Mouse (Mus musculus) hindbrain, embryonic 12.5 days (tissue): ENCODE results near the gene Gbx1. TPM values are rescaled to one million over a fixed set of nuclear protein-coding genes. Genes with fewer than 3 reads are reported as not detected.

Experiments
- ATAC-seq: fragments of 200-750 bp; cut with Nextera tagmentation; 2 replicates; pipeline ENCODE4 v1.8.0; 2017; ENCODE audit warnings: moderate TSS enrichment; ENCODE audit not compliant: low FRiP score
- H3K27ac ChIP-seq: fragments of 300-500 bp; sonication (generic); 2 replicates; pipeline ENCODE4 v1.5.1; 2016; ENCODE audit warnings: mild to moderate bottlenecking
- H3K27me3 ChIP-seq: fragments of 300-500 bp; sonication (generic); 2 replicates; pipeline ENCODE4 v1.6.1; 2016; ENCODE audit warnings: mild to moderate bottlenecking
- H3K36me3 ChIP-seq: fragments of 300-500 bp; sonication (generic); 2 replicates; pipeline ENCODE4 v1.6.1; 2016; ENCODE audit warnings: mild to moderate bottlenecking
- H3K4me1 ChIP-seq: fragments of 300-500 bp; sonication (generic); 2 replicates; pipeline ENCODE4 v1.6.1; 2016
- H3K4me2 ChIP-seq: fragments of 300-500 bp; sonication (generic); replicated peaks from 2 replicates; pipeline ENCODE4 v1.6.1; 2016; ENCODE audit warnings: mild to moderate bottlenecking
- H3K4me3 ChIP-seq: fragments of 300-500 bp; sonication (generic); 2 replicates; pipeline ENCODE4 v1.5.1; 2016; ENCODE audit warnings: mild to moderate bottlenecking
- H3K9ac ChIP-seq: fragments of 300-500 bp; sonication (generic); 2 replicates; pipeline ENCODE4 v1.6.1; 2016; ENCODE audit warnings: mild to moderate bottlenecking, moderate library complexity
- H3K9me3 ChIP-seq: fragments of 300-500 bp; sonication (generic); replicated peaks from 2 replicates; pipeline ENCODE4 v1.6.1; 2016; ENCODE audit warnings: mild to moderate bottlenecking
- WGBS: fragments of 180-500 bp; shearing (Covaris S2); methylation state at CpG from one replicate; pipeline ENCODE4 v1.1.7; 2016; 5-methylcytosine and 5-hydroxymethylcytosine counted together
- polyA plus RNA-seq: library from polyadenylated mRNA; unstranded; fragments of >200 nt; fragmentation: Nextera tagmentation; extraction: Ambion mirVana; gene quantifications from 2 replicates; pipeline ENCODE4 v1.2.1, GENCODE M21; 2016

The Gbx1 gene
- polyA plus RNA-seq, 1 experiment from 2014 or later, result 5.6 TPM

DNA sequence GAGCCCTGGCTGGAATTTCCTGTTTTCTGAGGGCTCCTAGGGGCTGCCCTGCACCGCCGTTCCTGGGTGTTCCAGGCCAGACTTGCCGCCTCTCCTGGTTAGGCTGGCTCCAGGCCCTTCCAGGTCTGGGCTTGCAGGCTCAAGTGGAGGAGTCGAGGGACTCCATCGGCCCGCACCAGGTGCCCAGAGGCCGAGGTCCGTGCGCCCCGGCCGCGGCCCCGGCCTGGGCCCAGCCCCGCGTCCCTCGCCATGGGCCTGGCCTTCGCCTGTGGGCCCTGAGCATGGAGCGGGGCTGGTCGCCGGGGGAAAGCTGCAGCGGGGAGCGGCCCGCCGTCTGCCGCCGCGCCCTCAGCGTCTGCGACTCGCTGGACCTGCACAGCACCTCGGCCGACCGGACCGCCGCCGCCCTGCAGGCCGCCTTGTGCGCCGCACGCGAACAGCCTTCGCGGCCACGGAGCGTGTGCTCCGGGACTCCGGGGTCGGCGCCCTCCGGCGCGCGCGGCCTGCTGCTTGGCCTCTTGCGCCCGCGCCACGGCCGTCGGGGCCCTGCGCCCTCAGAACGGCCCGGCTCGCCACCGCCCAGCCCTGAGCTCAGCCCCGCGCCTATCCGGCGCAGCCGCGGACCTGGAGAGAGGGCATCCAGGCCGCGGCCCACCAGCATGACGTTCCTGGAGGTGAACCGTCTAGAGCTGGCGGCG lies 52.8 kb downstream of the Gbx1 start:
- Histone ChIP-seq H3K4me2 (peak overlapping the region; percentile 74), H3K27me3 (peaks cover 40% of the 10 kb centered on the region)

DNA sequence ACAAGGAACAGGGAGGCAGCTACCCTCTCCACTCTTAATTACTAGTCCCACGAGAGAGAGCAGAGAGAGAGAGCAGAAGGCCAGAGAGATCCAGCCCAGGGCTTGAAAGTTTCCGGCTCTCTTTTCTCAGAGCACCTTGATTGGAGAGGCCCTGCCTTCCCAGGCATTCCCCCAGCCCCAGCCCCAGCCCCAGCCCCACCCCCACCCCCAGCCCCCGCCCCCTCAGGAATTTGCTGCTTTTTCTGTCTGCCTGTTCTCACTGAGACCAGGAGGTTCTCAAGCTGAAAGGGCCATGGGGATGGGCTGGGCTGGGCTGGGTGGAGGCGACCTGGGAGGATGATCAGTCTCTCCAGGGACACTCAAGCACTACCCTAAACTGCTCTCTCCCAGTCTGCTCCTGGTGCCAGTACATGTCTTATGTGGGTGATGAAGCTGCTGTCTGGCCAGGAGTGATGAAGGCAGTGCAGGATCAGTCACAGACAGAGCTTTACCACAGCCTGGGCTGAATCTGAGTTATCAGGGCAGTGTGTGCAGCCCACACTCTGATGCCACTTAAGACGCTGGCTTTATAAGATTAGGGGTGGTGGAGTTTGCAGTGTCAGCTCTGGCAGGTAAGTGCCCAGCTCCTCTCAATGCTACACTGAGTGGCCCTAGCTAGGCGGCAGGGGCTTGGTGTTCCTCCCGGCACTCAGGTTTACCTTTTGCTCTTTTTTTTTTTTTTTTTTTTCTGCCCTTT lies 54.0 kb downstream of the Gbx1 start:
- no peaks in the 10 kb centered on the region for H3K9me3 ChIP-seq
- 0 out of 2 replicates have a peak overlapping the region, but pooled peaks have one; percentile 5 for H3K4me2 ChIP-seq
- peak overlapping the region; percentile 9 for H3K9ac ChIP-seq
- WGBS, result 19% methylated on average over 7 of the region's 7 CpGs
- ATAC-seq, result no peak
- H3K36me3 ChIP-seq, result peaks cover 14% of the 10 kb centered on the region
- no peak overlapping the region for H3K4me3 ChIP-seq
- H3K27me3 ChIP-seq, result peaks cover 40% of the 10 kb centered on the region
- H3K4me1 ChIP-seq, result peaks cover 41% of the 10 kb centered on the region
- no peak overlapping the region for H3K27ac ChIP-seq

More for the DNA sequence above, 52.8 kb downstream of the Gbx1 start:
- Histone ChIP-seq H3K4me3 (peak overlapping the region; percentile 38), H3K36me3 (peaks cover 26% of the 10 kb centered on the region), H3K27ac (no peak overlapping the region), H3K4me1 (peaks cover 41% of the 10 kb centered on the region), H3K9me3 (no peaks in the 10 kb centered on the region), H3K9ac (peak overlapping the region; percentile 69)
- WGBS, result 1% methylated on average over 76 of the region's 77 CpGs
- no peak for ATAC-seq

DNA sequence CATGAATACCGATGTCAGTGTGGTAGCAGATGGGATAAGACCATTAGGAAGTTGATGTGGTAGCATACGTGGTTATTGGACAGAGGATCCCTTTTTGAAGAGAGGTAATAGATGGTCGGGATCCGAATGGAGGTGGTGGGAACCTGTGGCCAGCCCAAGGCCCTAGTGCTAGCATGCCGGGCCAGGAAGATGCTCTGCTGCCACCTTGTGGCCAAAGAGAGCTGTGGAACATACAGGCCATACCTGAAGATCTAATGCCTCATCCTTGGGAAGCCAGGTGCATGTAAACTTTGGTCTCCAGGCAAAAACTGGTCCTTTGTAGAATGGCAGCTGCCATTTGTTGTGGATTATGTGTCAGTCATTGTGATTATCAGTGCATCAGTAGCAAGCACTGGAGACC lies 56.4 kb downstream of the Gbx1 start:
- Histone ChIP-seq H3K36me3 (no peaks in the 10 kb centered on the region), H3K4me2 (no peak overlapping the region), H3K4me1 (peaks cover 51% of the 10 kb centered on the region), H3K27ac (no peak overlapping the region), H3K27me3 (peaks cover 36% of the 10 kb centered on the region), H3K9ac (no peak overlapping the region), H3K4me3 (no peak overlapping the region), H3K9me3 (no peaks in the 10 kb centered on the region)
- ATAC-seq, result peak; percentile 49; the same call in 1 of the 2 replicates
- 15% methylated on average over 5 of the region's 5 CpGs for WGBS

DNA sequence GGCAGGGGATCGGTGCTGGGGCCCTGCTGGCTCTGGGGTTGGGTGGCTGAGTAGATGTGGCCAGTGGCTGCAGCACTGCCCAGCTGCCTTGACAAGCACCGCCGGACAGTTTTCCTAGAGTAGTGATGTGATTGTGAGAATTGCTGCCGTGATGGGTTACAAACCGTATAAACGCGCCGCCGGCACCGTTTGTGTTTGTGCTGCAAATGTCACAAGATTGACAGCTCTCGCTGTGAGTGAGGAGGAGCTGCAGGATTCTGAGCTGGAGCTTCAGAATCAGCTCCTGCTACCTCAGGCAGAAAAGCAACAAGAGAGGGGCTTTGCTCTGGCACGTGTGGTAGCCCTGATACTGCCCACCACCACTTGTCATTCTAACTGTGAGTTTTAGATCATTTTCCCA lies 60.2 kb downstream of the Gbx1 start:
- Histone ChIP-seq H3K9me3 (no peaks in the 10 kb centered on the region), H3K4me2 (peak overlapping the region; percentile 14; the same call in 1 of the 2 replicates), H3K27ac (0 out of 2 replicates have a peak overlapping the region, but pooled peaks have one; percentile 44), H3K4me3 (no peak overlapping the region), H3K9ac (peak overlapping the region; percentile 41; the same call in 1 of the 2 replicates), H3K36me3 (0 out of 2 replicates have a peak, but pooled peaks cover 2% of the 10 kb centered on the region), H3K27me3 (no peaks in the 10 kb centered on the region; the same call in 1 of the 2 replicates), H3K4me1 (peaks cover 27% of the 10 kb centered on the region)
- ATAC-seq, result no peak
- 40% methylated on average over 12 of the region's 12 CpGs for WGBS

DNA sequence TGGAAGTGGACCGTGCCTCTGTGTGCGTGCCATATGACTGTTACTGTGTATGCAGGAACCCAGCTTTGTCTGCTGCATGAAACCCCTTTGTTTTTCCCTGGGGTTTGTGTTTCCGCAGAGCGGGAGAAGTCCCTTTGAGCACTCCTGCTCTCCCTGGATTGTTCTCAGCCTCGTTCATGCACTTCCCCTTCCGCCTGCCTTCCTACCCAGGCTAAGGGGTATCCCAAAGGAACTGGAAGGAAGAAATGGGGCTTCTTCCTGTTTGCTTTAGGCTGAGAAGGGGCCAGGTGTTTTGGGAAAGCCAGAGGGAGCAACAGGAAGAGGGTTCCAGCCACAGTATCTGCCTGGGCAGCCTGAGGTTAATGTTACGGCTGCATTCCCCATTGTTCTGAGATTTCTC lies 71.4 kb downstream of the Gbx1 start:
- no peaks in the 10 kb centered on the region for H3K27me3 ChIP-seq
- peak overlapping the region; percentile 99 for H3K9ac ChIP-seq
- H3K4me3 ChIP-seq, result peak overlapping the region; percentile 7

DNA sequence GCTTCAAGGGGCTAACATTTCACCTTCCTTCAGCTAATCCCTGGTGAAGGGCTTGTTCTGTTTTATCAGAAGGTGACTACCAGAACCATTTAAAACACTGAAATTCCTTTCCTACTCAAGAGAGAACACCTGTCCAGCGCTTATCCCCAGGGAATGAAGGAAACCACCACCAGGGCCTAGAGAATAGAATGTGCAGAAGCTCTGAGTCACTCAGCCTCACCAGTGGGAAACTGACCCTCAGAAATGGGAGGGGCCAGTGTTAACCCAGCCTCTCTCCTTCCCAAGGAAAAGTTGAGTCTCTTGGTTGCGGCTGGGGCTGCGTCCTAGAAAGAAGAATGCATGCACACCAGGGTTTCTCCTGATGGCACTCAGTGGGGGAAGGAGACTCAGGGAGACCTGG lies 71.9 kb downstream of the Gbx1 start:
- ATAC-seq, result no peak
- H3K9ac ChIP-seq, result peak overlapping the region; percentile 99; the same call in 1 of the 2 replicates
- H3K4me3 ChIP-seq, result no peak overlapping the region

More for the DNA sequence above, 71.4 kb downstream of the Gbx1 start:
- Histone ChIP-seq H3K4me1 (peaks cover 43% of the 10 kb centered on the region), H3K27ac (peak overlapping the region; percentile 40), H3K36me3 (peaks cover 19% of the 10 kb centered on the region), H3K4me2 (peak overlapping the region; percentile 93), H3K9me3 (no peaks in the 10 kb centered on the region)
- 45% methylated on average over 7 of the region's 7 CpGs for WGBS
- ATAC-seq, result no peak

DNA sequence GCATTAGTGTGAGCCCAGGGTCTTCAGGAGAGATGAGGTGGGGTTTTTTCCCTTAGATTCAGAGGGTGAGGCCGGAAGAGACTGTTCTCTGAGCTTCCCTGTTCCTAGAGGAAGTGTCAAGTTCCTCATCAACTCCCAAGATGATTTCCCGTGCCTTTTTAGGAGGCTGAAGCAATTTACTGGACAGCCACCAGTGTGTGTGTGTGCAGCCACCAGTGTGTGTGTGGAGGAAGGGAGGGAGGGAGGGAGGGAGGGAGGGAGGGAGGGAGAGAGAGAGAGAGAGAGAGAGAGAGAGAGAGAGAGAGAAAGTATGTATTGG lies 73.1 kb downstream of the Gbx1 start:
- peaks cover 43% of the 10 kb centered on the region for H3K4me1 ChIP-seq
- peak overlapping the region; percentile 95 for H3K27ac ChIP-seq
- H3K27me3 ChIP-seq, result 0 out of 2 replicates have a peak, but pooled peaks cover 3% of the 10 kb centered on the region
- ATAC-seq, result no peak
- WGBS, result 28% methylated on average over 2 of the region's 2 CpGs
- H3K9ac ChIP-seq, result peak overlapping the region; percentile 99
- H3K36me3 ChIP-seq, result peaks cover 16% of the 10 kb centered on the region
- H3K9me3 ChIP-seq, result no peaks in the 10 kb centered on the region
- peak overlapping the region; percentile 95 for H3K4me3 ChIP-seq
- peak overlapping the region; percentile 93 for H3K4me2 ChIP-seq

More for the DNA sequence above, 71.9 kb downstream of the Gbx1 start:
- Histone ChIP-seq H3K4me1 (peaks cover 43% of the 10 kb centered on the region), H3K27me3 (0 out of 2 replicates have a peak, but pooled peaks cover under 1% of the 10 kb centered on the region), H3K27ac (peak overlapping the region; percentile 40), H3K9me3 (no peaks in the 10 kb centered on the region), H3K36me3 (peaks cover 17% of the 10 kb centered on the region), H3K4me2 (peak overlapping the region; percentile 93)
- WGBS, result 56% methylated on average over 3 of the region's 3 CpGs

DNA sequence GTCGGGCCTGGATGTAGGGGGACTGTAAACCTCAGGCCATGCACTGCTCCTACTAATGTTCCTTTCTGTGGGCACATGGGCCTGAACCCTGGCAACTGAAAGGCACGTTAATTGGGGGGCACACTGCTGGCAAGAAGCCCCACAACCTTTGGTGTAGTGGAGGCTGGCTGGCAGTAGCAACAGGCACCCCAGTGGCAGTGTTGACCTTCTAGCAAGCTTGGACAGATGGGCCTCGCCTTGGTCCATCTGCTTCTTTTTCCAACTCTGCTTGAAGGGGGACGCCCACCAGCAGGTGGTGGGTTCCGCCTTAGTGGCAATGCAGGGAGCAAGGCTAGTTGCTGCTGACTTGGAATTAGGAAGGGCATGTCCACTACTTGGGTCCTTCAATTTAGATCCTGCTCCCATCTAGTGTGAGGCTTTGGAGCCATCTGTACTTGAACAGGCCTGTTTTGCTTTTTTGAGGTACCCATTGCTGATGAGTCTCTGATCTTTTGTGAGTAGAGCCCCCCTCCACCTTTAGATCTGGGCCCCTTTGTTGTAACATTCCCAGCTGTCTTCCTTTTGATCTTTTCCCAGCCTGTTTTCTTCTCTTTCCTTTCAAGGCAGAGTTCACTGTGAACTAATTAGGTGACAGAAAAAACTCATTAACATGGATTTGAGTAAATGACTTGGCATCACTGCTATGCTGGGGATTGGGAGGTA lies 73.6 kb downstream of the Gbx1 start:
- H3K4me1 ChIP-seq, result peaks cover 43% of the 10 kb centered on the region
- H3K27ac ChIP-seq, result peak overlapping the region; percentile 95
- 0 out of 2 replicates have a peak, but pooled peaks cover 3% of the 10 kb centered on the region for H3K27me3 ChIP-seq
- H3K9me3 ChIP-seq, result no peaks in the 10 kb centered on the region
- peak overlapping the region; percentile 99 for H3K9ac ChIP-seq
- WGBS, result 6% methylated on average over 5 of the region's 5 CpGs
- peaks cover 12% of the 10 kb centered on the region for H3K36me3 ChIP-seq
- ATAC-seq, result peak; percentile 3; the same call in 1 of the 2 replicates
- peak overlapping the region; percentile 95 for H3K4me3 ChIP-seq
- peak overlapping the region; percentile 93 for H3K4me2 ChIP-seq

Other genes with a start within 250 kb of the Gbx1 start
- gene Kcnh2, start 175.6 kb downstream of the Gbx1 start, polyA plus RNA-seq, result 14.6 and 17.4 TPM in 2 replicates
- gene Nos3, start 162.4 kb downstream of the Gbx1 start, polyA plus RNA-seq, result 8.8 and 9.0 TPM in 2 replicates
- 0.35 and 0.46 TPM in 2 replicates for gene Atg9b, start 135.1 kb downstream of the Gbx1 start, polyA plus RNA-seq
- 38.7 and 43.5 TPM in 2 replicates for gene Abcb8, start 133.5 kb downstream of the Gbx1 start, polyA plus RNA-seq
- gene Asic3, start 113.8 kb downstream of the Gbx1 start, polyA plus RNA-seq, result 1.0 and 1.2 TPM in 2 replicates
- 61.0 and 63.8 TPM in 2 replicates for gene Cdk5, start 103.7 kb downstream of the Gbx1 start, polyA plus RNA-seq
- 38.1 and 39.9 TPM in 2 replicates for gene Slc4a2, start 103.4 kb downstream of the Gbx1 start, polyA plus RNA-seq
- gene Fastk, start 81.9 kb downstream of the Gbx1 start, polyA plus RNA-seq, result 109 and 113 TPM in 2 replicates
- 32.6 and 36.7 TPM in 2 replicates for gene Tmub1, start 79.3 kb downstream of the Gbx1 start, polyA plus RNA-seq
- 83.7 and 86.2 TPM in 2 replicates for gene Agap3, start 75.0 kb downstream of the Gbx1 start, polyA plus RNA-seq
- 0.32 and 0.42 TPM in 2 replicates for gene Asb10, start 13.8 kb upstream of the Gbx1 start, polyA plus RNA-seq
- gene 4931409K22Rik, start 29.6 kb upstream of the Gbx1 start, polyA plus RNA-seq, result not detected in 2 replicates
- 108 and 110 TPM in 2 replicates for gene Abcf2, start 50.3 kb upstream of the Gbx1 start, polyA plus RNA-seq
- 22.3 and 23.1 TPM in 2 replicates for gene Chpf2, start 59.5 kb upstream of the Gbx1 start, polyA plus RNA-seq
- 78.4 and 83.2 TPM in 2 replicates for gene Smarcd3, start 97.2 kb upstream of the Gbx1 start, polyA plus RNA-seq
- 40.3 and 42.3 TPM in 2 replicates for gene Nub1, start 158.3 kb upstream of the Gbx1 start, polyA plus RNA-seq
- 17.7 and 21.0 TPM in 2 replicates for gene Wdr86, start 203.5 kb upstream of the Gbx1 start, polyA plus RNA-seq
- gene Crygn, start 230.8 kb upstream of the Gbx1 start, polyA plus RNA-seq, result 4.7 TPM in 1 of 2 replicates, not detected in the other